Mouse (Mus musculus) brain, embryonic 14.5 days (tissue): ENCODE measurements at regions not wholly inside any gene's neighbourhood (a gene's known extent, or its start where the extent isn't known, plus 50 kb on each side); places are given as distances from the start of the nearest gene placed in this dataset.

Experiments used
- CTCF ChIP-seq: fragments of 200-500 bp; IDR thresholded peaks from 2 replicates; pipeline ENCODE4 v1.5.1; 2012; ENCODE audit warnings: inconsistent platforms, mild to moderate bottlenecking, moderate library complexity, borderline replicate concordance; ENCODE audit not compliant: insufficient read depth, insufficient read length; ENCODE audit errors: extremely low read depth
- POLR2A ChIP-seq: fragments of 200-500 bp; IDR thresholded peaks from 2 replicates; pipeline ENCODE4 v1.6.1; 2012; ENCODE audit warnings: mild to moderate bottlenecking, inconsistent platforms, borderline replicate concordance; ENCODE audit not compliant: poor library complexity, insufficient read depth, insufficient read length, severe bottlenecking; ENCODE audit errors: extremely low read depth

DNA sequence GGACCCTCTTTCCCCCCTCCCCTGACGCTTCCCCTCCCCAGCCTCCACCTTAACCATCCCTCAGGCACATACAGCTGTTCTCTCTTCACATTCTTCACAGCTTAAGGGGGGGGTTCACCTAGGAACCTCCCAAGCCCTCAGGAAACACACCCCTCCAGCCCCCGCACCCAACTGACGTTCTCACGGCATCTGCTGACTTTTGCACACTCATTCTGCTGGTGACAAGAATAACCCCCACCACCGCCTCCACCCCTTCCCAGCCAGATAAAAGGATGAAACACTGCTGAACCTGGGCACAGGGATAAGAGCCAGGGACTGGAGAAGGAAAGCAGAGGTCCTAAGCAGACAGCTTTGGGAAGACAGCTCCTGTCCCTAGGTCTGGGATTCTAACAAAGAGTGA is 73.2 kb upstream of the Nectin1 start:
- TF ChIP-seq CTCF (no peak), POLR2A (no peak)
